Mouse (Mus musculus): ENCODE measurements around the gene Kifc1. TPM values are rescaled to one million over a fixed set of nuclear protein-coding genes. Genes with fewer than 3 reads are reported as not detected.

Gene Kifc1
- polyA plus RNA-seq, 1 experiment from 2014 or later: 1.8 TPM

DNA sequence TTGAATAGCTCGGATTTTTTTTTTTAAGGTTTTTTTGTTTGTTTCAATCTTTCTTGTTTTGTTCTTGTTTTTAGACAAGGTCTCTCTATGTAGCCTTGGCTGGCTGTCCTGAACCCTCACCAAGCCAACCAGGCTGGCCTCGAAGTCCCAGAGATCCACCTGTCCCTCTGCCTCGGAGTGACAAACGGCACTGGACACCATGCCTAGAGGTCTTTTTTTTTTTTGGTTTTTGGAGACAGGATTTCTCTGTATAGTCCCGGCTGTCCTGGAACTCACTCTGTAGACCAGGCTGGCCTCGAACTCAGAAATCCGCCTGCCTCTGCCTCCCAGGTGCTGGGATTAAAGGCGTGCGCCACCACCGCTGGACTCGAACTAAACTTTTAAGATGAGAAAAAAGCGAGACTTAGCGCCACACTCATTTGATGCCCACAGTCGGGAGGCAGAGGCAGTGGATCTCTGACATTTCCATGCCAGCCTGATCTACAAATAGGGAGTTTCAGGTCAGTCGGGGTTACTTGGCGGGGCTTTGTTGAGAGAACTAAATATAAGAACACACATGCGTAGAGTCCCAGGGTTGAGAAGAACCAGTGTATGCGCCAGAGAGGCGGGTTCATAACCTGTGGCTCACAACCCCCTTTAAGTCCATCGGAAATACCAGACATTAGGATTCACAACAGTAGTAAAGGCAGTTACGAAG is 37.9 kb upstream of the Kifc1 start:
- Histone ChIP-seq H3K4me1 (replicated peaks) (peaks cover 31% of the 10 kb centered on the region), H3K9ac (peak overlapping the region; percentile 95), H3K27me3 (no peaks in the 10 kb centered on the region), H3K27ac (peak overlapping the region; percentile 76; the same call in 1 of the 2 replicates), H3K4me3 (peak overlapping the region; percentile 90), H3K36me3 (peaks cover 35% of the 10 kb centered on the region), H3K9me3 (no peaks in the 10 kb centered on the region), H3K4me2 (peak overlapping the region; percentile 99)
- ATAC-seq (ENCODE audit: low FRiP score): no peak
- WGBS: 67% methylated on average over 21 of the region's 21 CpGs

DNA sequence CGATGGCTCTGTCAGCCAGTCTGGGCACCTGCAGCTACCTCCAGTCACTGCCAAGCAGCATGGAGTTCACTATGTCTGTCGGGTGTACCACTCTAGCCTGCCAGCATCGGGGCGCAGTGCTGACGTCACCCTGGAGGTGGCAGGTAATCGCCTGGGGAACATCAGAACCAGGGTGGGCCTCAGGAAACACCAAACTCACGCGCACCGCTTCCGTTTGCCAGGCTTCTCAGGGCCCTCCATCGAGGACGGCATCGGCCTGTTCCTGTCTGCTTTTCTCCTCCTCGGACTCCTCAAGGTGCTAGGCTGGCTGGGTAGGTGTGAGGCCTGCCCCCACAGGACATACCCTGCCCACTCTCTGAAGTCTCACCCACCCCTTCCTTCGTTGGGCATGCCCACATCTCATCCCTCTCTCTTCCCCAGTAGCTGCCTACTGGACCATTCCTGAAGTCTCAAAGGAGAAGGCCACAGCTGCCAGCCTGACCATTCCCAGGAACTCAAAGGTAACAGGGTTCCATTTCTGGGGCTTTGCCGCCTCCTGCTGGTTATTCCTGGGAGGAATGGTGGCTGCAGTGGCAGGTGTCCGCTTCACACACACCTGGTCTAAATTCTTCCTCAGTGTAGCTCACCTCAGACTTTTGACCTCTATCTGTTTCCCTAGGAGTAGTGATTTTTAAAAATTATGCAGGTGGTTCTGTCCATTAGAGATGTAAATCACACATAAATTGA is 35.9 kb upstream of the Kifc1 start:
- H3K36me3 ChIP-seq: peaks cover 22% of the 10 kb centered on the region
- H3K9me3 ChIP-seq: no peaks in the 10 kb centered on the region
- no peak overlapping the region for H3K27ac ChIP-seq
- H3K9ac ChIP-seq: no peak overlapping the region
- H3K4me2 ChIP-seq: no peak overlapping the region
- H3K4me3 ChIP-seq: no peak overlapping the region
- H3K27me3 ChIP-seq: no peaks in the 10 kb centered on the region
- ATAC-seq (ENCODE audit: low FRiP score): no peak
- WGBS: 80% methylated on average over 17 of the region's 17 CpGs
- H3K4me1 ChIP-seq (replicated peaks): peaks cover 28% of the 10 kb centered on the region

DNA sequence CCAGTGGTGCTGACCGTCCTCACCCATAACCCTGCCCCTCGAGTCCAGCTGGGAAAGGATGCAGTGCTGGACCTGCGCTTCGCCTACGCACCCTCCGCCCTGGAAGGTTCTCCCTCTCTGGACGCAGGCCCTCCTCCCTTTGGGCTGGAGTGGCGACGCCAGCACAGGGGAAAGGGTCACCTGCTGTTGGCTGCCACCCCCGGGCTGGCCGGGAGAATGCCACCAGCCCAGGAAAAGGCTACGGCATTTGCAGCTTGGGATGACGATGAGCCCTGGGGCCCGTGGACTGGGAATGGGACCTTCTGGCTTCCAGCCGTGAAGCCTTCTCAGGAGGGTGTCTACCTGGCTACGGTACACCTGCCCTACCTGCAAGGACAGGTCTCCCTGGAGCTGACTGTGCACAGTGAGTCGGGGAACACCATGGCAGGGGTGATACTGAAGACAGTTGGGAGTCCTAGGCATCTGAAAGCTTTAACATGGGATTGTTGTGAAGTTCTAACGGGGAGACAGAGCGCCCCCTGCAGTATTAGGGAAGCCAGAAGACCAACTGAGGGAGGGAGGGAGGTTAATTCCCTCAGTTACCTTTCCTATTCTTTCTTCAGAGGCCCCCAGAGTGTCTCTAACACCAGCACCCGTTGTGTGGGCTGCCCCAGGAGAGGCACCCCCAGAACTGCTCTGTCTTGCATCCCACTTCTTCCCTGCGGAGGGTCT is 35.1 kb upstream of the Kifc1 start:
- H3K27ac ChIP-seq: no peak overlapping the region
- no peak for ATAC-seq (ENCODE audit: low FRiP score)
- H3K27me3 ChIP-seq: no peaks in the 10 kb centered on the region
- no peaks in the 10 kb centered on the region for H3K9me3 ChIP-seq
- 84% methylated on average over 21 of the region's 21 CpGs for WGBS
- H3K36me3 ChIP-seq: peaks cover 22% of the 10 kb centered on the region
- H3K4me3 ChIP-seq: no peak overlapping the region
- no peak overlapping the region for H3K9ac ChIP-seq
- H3K4me2 ChIP-seq: no peak overlapping the region
- H3K4me1 ChIP-seq (replicated peaks): peaks cover 28% of the 10 kb centered on the region

DNA sequence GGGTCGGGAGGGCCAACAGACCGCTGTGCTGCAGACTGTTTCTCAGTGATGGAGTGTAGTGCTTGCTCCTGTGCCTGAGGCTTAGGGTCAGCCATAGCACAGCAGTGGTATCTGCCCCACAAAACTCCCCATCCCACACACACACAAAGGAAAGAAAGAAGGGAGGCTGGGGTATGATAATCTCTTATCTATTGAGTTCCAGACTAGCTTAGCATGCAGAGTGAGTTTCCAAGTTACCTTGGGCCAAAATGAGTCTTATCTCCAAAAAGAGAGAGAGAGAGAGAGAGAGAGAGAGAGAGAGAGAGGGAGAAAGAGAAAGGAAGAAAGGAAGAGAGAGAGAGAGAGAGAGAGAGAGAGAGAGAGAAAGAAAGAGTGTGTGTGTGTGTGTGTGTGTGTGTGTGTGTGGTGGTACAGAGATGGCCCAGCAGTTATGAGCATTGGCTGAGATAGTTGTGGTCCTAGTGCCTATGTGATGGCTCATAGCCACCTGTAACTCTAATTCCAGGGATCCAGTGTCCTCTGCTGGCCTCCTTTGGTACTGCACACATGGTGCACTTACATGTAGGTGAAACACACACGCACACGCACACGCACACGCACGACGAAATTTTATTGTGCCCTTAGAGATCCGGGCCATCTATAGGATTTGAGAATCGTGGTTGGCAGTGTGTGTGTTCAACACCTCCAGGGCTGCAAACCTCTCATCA is 34.3 kb upstream of the Kifc1 start:
- 84% methylated on average over 10 of the region's 10 CpGs for WGBS
- Histone ChIP-seq H3K4me1 (replicated peaks) (peaks cover 34% of the 10 kb centered on the region), H3K27me3 (0 out of 2 replicates have a peak, but pooled peaks cover under 1% of the 10 kb centered on the region), H3K9ac (no peak overlapping the region), H3K4me2 (no peak overlapping the region), H3K9me3 (no peaks in the 10 kb centered on the region), H3K27ac (no peak overlapping the region), H3K36me3 (peaks cover 22% of the 10 kb centered on the region), H3K4me3 (no peak overlapping the region)
- no peak for ATAC-seq (ENCODE audit: low FRiP score)

DNA sequence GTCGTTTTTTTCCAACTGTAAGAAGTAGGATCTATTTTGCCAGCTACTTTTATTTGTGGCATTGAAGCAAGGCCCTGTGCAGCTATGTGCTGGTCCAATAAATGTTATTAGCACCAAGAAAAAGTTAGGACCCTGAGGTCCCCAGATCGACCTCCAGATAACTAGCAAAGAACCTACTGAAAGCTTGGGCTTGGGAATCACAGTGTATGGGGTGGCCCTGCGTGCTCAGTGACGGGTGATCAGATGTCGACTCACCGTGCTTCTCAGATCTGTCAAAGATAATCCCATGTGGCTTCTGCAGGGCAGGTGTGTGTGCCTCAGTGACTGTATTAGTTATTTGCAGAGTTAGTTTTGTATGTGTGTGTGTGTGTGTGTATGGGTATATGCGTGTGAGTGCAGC is 30.9 kb upstream of the Kifc1 start:
- no peak overlapping the region for H3K4me2 ChIP-seq
- no peak overlapping the region for H3K27ac ChIP-seq
- 86% methylated on average over 7 of the region's 7 CpGs for WGBS

DNA sequence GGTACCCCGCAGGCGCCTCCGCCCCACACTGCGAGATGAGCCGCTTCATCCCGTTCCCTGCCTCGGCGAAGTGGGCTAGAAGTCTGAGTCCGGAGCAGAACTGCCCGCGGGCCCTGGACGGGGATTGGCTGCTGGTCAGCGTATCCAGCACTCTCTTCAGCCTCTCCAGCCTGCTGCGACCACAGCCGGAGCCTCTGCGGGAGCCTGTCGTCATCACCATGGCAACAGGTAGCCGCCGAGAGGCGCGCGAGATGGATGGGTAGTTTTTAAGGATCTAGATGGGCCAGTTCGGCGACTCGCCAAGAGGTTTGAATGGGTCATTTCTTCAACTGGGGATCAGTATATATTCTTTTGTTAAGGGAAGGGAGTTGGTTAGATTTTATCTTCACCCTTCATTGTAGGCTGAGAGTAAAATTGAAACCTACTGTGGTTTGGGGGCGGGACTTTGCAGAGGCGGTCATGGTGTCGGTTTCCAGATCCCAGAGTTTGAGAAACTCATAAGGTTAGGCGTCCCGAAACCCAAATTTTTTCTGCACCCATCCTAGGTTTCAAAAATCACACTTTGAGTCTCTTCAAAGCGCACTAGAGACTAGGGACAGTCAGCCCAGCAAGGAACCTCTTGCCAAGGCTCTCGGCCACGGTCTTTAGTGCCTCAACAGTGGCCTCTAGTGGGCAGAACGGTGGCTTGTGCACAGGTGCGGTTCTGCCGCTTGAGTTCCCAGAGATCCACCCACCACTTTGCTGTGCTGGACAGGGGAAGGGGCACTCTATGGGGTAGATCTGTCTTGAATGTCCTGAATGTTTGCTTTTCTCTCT is 30.0 kb upstream of the Kifc1 start:
- H3K27ac ChIP-seq: peak overlapping the region; percentile 62
- H3K4me3 ChIP-seq: peak overlapping the region; percentile 45
- H3K4me1 ChIP-seq (replicated peaks): peaks cover 51% of the 10 kb centered on the region
- H3K9ac ChIP-seq: peak overlapping the region; percentile 74
- no peak for ATAC-seq (ENCODE audit: low FRiP score)
- H3K27me3 ChIP-seq: peaks cover 14% of the 10 kb centered on the region
- under 1% methylated on average over 36 of the region's 36 CpGs for WGBS
- H3K9me3 ChIP-seq: no peaks in the 10 kb centered on the region
- H3K4me2 ChIP-seq: peak overlapping the region; percentile 73
- H3K36me3 ChIP-seq: peaks cover 17% of the 10 kb centered on the region

More for the DNA sequence above, 30.9 kb upstream of the Kifc1 start:
- Histone ChIP-seq H3K9ac (no peak overlapping the region), H3K9me3 (no peaks in the 10 kb centered on the region), H3K36me3 (peaks cover 25% of the 10 kb centered on the region), H3K4me1 (replicated peaks) (peaks cover 51% of the 10 kb centered on the region), H3K4me3 (no peak overlapping the region), H3K27me3 (peaks cover 14% of the 10 kb centered on the region)
- no peak for ATAC-seq (ENCODE audit: low FRiP score)

DNA sequence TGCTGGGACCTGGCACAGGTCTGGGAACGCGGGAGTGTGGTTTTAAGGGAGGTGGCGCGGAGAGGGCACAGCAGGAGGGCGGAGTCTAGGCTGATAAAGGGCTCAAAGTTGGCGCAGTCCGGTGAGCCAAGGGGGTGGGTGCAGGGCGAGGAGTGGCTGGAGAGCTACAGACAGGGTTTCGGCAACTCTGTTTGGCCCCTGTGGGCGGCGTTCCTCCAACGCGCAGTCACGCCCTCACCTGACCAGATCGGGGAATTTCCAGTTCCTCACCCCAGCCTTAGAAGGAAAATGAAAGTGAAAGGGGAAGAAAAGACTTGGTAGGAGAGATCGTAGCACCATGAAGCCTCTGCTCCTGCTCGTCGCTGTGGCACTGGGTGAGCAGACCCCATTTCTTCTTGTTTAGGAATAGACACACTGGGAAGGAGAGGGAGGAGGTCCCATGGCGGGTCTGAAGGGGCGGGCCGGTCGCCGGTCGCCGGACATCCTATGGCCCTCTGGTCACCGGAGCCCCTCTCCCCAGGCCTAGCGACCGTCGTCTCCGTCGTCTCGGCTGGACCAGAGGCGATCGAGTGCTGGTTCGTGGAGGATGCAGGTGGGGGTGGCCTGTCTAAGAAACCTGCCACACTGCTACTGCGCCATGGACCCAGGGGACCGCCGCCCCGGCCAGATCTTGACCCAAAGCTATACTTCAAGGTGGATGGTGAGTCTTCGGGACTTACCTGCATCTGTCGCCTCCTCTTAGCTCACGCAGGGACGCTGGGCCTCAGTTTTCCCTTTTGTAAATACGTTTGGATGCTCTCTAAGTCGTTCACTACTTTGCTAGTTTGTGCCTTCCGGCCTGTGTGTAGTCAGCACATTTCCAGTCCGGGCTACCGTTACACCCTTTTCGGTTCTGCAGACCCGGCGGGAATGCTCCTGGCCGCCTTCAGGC is 29.2 kb upstream of the Kifc1 start:
- no peaks in the 10 kb centered on the region for H3K9me3 ChIP-seq
- peaks cover 14% of the 10 kb centered on the region for H3K27me3 ChIP-seq
- no peak for ATAC-seq (ENCODE audit: low FRiP score)
- WGBS: 1% methylated on average over 50 of the region's 52 CpGs
- peak overlapping the region; percentile 62 for H3K27ac ChIP-seq
- peak overlapping the region; percentile 73 for H3K4me2 ChIP-seq
- peak overlapping the region; percentile 74 for H3K9ac ChIP-seq
- peaks cover 16% of the 10 kb centered on the region for H3K36me3 ChIP-seq
- peaks cover 60% of the 10 kb centered on the region for H3K4me1 ChIP-seq (replicated peaks)
- peak overlapping the region; percentile 45 for H3K4me3 ChIP-seq

DNA sequence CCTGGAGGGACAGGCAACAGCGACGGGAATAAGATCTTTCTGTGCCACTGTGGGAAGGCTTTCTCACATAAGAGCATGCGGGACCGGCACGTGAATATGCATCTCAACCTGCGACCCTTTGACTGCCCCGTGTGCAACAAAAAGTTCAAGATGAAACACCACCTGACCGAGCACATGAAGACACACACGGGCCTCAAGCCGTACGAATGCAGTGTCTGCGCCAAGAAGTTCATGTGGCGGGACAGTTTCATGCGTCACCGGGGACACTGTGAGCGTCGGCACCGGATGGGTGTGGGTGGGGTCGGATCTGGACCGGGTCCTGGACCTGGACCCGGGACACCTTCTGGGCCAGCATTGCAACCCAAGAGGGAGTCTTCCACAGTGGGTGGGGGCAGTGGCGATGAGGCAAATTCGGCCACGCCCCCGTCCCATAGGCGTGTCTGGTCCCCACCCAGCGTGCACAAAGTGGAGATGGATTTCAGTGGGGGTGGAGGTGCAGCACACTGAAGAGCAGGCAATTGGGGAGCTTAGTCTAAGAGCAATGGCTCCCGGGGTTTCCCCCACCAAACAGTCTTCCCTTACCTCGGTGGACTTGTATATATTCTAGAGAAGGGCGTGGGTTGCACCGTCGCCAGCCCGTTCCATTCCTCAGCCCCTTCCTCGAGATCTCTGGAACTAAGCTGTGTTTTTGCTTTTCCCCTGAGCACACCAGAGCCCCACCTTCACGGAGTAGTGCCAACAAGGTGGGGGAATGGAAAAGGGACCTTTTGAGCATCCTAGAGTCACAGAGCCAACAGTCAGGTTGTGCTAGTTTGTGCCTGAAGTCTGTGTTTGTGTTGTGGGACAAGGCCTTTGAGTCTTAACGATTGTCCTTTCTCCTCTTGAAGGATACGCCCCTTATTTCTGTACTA is 28.1 kb upstream of the Kifc1 start:
- Histone ChIP-seq H3K27me3 (peaks cover 14% of the 10 kb centered on the region), H3K4me1 (replicated peaks) (peaks cover 69% of the 10 kb centered on the region), H3K9ac (peak overlapping the region; percentile 74), H3K36me3 (peaks cover 27% of the 10 kb centered on the region), H3K27ac (no peak overlapping the region), H3K4me2 (peak overlapping the region; percentile 73), H3K4me3 (peak overlapping the region; percentile 45), H3K9me3 (no peaks in the 10 kb centered on the region)
- WGBS: 59% methylated on average over 37 of the region's 37 CpGs
- no peak for ATAC-seq (ENCODE audit: low FRiP score)

DNA sequence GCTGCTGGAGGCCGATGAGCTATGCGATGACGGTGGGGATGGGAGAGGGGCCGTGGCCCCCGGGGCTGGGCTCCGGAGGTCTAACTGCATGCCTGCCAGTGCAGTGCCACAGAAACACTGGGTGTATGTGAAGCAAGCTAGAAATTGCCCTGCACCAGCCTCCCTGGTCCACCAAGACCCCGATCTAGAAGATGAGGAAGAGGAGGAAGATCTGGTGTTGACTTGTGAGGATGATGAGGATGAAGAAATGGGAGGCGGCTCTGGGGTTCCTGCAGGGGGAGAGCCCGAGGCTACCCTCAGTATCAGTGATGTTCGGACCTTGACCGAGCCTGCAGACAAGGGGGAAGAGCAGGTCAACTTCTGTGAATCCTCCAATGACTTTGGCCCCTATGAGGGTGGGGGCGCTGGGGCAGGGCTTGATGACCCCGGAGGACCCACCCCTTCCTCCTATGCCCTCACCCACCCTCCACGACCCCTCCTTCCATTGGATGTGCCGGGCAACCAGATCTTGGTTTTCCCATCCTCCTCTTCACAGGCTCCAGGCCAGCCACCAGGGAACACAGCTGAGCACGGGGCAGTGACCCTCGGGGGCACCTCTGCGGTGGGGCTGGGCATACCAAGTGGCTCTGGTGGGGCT is 27.3 kb upstream of the Kifc1 start:
- no peaks in the 10 kb centered on the region for H3K9me3 ChIP-seq
- H3K9ac ChIP-seq: peak overlapping the region; percentile 67; the same call in 1 of the 2 replicates
- peaks cover 34% of the 10 kb centered on the region for H3K36me3 ChIP-seq
- H3K4me2 ChIP-seq: peak overlapping the region; percentile 63; the same call in 1 of the 2 replicates
- H3K27ac ChIP-seq: no peak overlapping the region
- peaks cover 69% of the 10 kb centered on the region for H3K4me1 ChIP-seq (replicated peaks)
- H3K27me3 ChIP-seq: peaks cover 14% of the 10 kb centered on the region
- H3K4me3 ChIP-seq: peak overlapping the region; percentile 51; the same call in 1 of the 2 replicates
- ATAC-seq (ENCODE audit: low FRiP score): no peak
- WGBS: 85% methylated on average over 18 of the region's 18 CpGs

Data from hindbrain, embryonic 13.5 days (tissue).